Mouse (Mus musculus) lung, adult 2 months (tissue): ENCODE measurements around the gene Ly6g5c. TPM values are rescaled to one million over a fixed set of nuclear protein-coding genes. Genes with fewer than 3 reads are reported as not detected.

Source experiments
- DNase-seq: peaks from one replicate; pipeline ENCODE4 v3.0.0; 2022
- H3K4me1 ChIP-seq: fragments of 200-500 bp; 2 replicates; pipeline ENCODE4 v1.6.1; 2011; ENCODE audit warnings: low read length; ENCODE audit not compliant: control insufficient read depth, insufficient read depth
- H3K4me3 ChIP-seq: fragments of 200-500 bp; replicated peaks from 2 replicates; pipeline ENCODE3; 2011; ENCODE audit warnings: low read depth, mild to moderate bottlenecking, control low read depth, low read length; ENCODE audit errors: extremely low read depth
- CTCF ChIP-seq: fragments of 200-500 bp; IDR thresholded peaks from 2 replicates; pipeline ENCODE4 v1.5.1; 2011; ENCODE audit warnings: mild to moderate bottlenecking, low read length, control low read depth; ENCODE audit not compliant: insufficient read depth
- POLR2A ChIP-seq: fragments of 200-500 bp; IDR thresholded peaks from 2 replicates; pipeline ENCODE4 v1.6.1; 2011; ENCODE audit warnings: low read depth, mild to moderate bottlenecking, control low read depth, low read length, borderline replicate concordance; ENCODE audit errors: extremely low read depth
- WGBS: fragments of 180-500 bp; shearing (Covaris S2); methylation state at CpG from one replicate; pipeline ENCODE4 v1.1.7; 2018; 5-methylcytosine and 5-hydroxymethylcytosine counted together
- polyA plus RNA-seq: library from polyadenylated mRNA; depleted of rRNA; stranded (reverse); fragments of >200 nt; gene quantifications from 2 replicates; pipeline ENCODE4 v1.2.3, GENCODE M21; 2012

Ly6g5c gene
- polyA plus RNA-seq, 1 experiment, result not detected

DNA sequence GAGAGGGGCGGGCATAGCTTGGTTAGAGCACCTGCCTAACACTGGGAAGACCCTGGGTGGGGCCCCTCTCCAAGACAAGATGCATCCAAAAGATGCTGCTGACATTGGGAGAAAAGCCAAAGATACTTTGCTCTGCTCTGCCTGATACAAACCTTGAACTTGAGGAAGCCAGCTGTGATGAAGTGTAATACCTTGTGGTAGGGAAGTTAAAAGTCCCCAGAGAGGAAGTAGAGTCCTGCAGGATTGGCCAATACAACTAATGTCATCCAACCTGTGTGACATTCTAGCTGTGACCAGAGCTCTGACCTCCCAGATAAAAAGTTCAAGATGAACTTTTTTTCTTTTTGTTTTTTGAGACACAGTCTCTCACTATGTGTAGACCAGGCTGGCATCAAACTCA, 17.0 kb downstream of the Ly6g5c start:
- H3K4me1 ChIP-seq, result peaks cover 19% of the 10 kb centered on the region
- TF ChIP-seq POLR2A (no peak), CTCF (no peak)
- no peak overlapping the region for H3K4me3 ChIP-seq
- no peak for DNase-seq
- WGBS, result 93% methylated on average over 1 of the region's 1 CpGs

DNA sequence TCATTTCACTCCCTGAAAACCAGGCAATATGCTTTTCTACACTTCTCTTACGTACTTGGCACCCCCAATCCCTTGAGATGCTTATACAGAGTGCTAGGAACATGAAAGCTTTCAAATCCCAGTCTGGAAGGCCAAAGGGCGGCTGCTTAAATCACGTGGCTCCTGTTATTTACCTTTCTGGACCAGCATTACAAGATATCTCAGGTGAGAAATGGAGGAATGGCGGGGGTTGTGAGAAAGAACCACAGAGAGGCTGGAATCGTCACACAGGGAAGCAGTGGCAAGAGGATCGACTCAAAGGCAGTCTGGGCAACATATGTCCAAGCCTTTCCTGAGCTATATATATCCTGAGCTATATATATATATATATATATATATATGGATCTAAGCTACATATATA, 17.5 kb downstream of the Ly6g5c start:
- DNase-seq, result no peak
- 32% methylated on average over 6 of the region's 6 CpGs for WGBS
- TF ChIP-seq POLR2A (no peak), CTCF (no peak)
- peak overlapping the region; percentile 26 for H3K4me3 ChIP-seq
- H3K4me1 ChIP-seq, result peaks cover 16% of the 10 kb centered on the region

DNA sequence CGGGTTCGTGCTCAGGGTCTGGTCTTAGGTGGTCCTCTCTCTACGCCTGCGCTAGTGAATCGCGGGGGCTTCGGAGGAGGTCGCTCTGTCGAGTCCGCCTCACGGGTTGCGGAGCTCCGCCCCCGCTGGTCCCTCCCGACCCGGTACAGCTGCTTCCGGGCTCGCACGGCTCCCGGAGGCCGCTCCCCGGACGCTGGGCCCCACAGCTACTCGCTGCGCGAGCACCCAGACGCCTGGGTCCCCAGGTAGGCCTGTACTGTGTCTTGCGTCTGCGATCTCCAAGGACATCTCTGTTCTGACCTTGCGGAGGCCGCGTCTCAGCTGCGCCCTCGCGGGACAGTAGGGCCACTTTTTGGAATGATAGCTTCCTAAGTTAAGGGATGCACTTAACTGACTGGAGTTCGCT, 18.1 kb downstream of the Ly6g5c start, which contains the start of gene D17H6S53E:
D17H6S53E (plus strand) TSS at position 168 of the 406 bp plus-strand sequence.
- 1% methylated on average over 36 of the region's 36 CpGs for WGBS
- H3K4me3 ChIP-seq, result peak within 1 kb of the TSS; percentile 69
- peaks cover 16% of the 10 kb centered on the region for H3K4me1 ChIP-seq
- no peak for TF ChIP-seq CTCF
- TF ChIP-seq POLR2A, result peak; percentile 75
- peak; percentile 77 for DNase-seq

DNA sequence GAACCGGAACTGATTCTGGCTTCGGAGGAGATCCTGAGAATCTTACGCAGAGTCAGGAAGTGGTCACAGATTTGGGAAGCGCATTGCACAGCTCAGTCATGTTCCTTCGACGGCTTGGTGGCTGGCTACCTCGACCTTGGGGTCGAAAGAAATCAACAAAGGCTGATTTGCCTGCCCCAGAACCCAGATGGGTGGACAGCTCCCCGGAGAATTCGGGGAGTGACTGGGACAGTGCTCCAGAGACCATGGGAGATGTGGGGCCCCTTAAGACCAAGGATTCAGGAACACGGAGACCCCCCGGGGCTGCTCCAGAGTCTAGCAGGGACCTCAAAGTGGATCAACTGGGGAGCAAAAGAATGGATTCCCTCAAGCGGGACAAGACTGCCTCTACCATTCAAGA, 18.9 kb downstream of the Ly6g5c start:
- Histone ChIP-seq H3K4me3 (peak overlapping the region; percentile 69), H3K4me1 (peaks cover 16% of the 10 kb centered on the region)
- 44% methylated on average over 13 of the region's 13 CpGs for WGBS
- no peak for TF ChIP-seq POLR2A
- TF ChIP-seq CTCF, result no peak
- DNase-seq, result no peak

DNA sequence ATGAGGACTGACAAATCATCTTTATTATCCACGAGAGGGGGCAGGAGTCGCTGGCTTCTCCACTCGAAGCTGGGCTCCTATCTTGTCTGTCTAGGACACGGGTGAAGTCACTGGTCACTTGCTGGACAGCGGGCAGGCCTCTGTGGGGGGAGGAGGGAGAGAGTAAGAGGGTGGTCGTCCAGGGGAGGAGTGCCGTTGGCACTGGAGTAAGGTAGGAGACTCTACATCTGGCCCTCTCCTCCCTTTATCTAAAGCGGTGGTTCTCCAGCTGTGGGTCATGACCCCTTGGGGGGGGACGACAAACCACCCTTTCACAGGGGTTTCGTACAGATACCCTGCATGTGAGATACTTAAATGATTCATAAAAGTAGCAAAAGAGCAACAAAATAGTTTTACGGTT, 20.9 kb downstream of the Ly6g5c start:
- Histone ChIP-seq H3K4me3 (no peak overlapping the region), H3K4me1 (peaks cover 16% of the 10 kb centered on the region)
- DNase-seq, result no peak
- TF ChIP-seq CTCF (no peak), POLR2A (no peak)
- WGBS, result 58% methylated on average over 11 of the region's 11 CpGs

DNA sequence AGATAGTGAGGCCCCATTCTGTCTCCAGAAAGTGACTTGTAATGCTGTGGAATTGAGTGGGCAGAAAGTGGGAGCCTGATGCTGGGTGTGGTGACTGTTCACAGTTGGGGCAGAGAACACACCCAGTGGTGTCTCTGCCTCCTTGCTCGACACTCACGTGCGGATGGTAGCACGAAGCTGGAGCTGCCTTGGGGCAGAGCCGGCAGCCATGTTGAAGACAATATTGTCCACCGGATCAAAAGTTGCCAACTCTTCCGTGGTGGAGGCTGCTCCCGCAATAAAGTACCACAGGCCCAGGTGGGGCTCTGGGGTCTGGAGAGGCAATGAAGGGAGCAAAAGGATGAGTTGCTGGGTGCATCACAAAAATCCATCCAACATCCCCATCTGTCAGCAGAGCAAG, 23.0 kb downstream of the Ly6g5c start:
- 88% methylated on average over 8 of the region's 8 CpGs for WGBS
- Histone ChIP-seq H3K4me3 (no peak overlapping the region), H3K4me1 (peaks cover 11% of the 10 kb centered on the region)
- DNase-seq, result no peak
- TF ChIP-seq CTCF (no peak), POLR2A (no peak)

- TF ChIP-seq POLR2A (no peak), CTCF (no peak)
- Histone ChIP-seq H3K4me3 (no peak within 1 kb of the TSS), H3K4me1 (peaks cover 16% of the 10 kb centered on the region)
- WGBS, result 78% methylated on average over 15 of the region's 15 CpGs
- DNase-seq, result no peak
These were observed 23.6 kb downstream of the Ly6g5c start, which contains the start of gene Apom for GRCm38 (mm10) chr17:35131500-35132173. Gene Apom, minus strand, starts transcription at chr17:35132050.

DNA sequence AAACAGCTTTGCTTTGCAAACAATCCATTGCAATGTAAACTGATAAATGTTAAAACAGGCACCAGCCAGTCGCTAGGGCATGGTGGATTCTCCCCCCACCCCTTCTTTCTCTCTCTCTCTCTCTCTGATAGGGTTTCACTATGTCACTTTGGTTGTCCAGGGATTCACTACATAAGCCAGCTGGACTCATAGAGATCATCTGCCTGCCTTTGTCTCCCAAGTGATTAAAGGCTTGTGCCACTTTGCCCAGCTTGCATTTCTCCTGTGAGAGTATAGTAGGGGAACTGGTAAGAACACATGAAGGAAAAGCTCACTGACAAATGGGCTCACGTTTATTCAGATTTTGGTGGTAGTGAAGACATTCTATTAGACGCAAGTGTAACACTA, 24.1 kb downstream of the Ly6g5c start:
- DNase-seq, result no peak
- WGBS, result 56% methylated on average over 3 of the region's 3 CpGs
- Histone ChIP-seq H3K4me3 (no peak overlapping the region), H3K4me1 (peaks cover 13% of the 10 kb centered on the region)
- TF ChIP-seq CTCF (no peak), POLR2A (no peak)

DNA sequence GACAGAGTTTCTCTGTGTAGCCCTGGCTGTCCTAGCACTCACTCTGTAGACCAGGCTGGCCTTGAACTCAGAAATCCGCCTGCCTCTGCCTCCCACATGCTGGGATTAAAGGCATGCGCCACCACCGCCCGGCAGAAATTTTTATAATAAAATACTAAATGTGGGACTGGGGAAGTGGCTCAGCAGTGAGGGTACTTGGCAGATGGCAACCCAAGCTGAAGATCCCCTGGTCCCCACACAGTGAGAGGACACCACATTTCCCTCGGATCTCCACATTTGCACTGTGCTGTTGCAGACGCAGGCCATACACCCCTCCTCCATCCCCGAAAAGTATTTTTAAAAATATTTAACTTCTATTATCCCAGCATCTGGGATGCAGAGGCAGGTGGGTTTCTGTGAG, 25.4 kb downstream of the Ly6g5c start:
- TF ChIP-seq CTCF (no peak), POLR2A (no peak)
- DNase-seq, result no peak
- H3K4me1 ChIP-seq, result peaks cover 7% of the 10 kb centered on the region
- 89% methylated on average over 7 of the region's 7 CpGs for WGBS
- no peak overlapping the region for H3K4me3 ChIP-seq

DNA sequence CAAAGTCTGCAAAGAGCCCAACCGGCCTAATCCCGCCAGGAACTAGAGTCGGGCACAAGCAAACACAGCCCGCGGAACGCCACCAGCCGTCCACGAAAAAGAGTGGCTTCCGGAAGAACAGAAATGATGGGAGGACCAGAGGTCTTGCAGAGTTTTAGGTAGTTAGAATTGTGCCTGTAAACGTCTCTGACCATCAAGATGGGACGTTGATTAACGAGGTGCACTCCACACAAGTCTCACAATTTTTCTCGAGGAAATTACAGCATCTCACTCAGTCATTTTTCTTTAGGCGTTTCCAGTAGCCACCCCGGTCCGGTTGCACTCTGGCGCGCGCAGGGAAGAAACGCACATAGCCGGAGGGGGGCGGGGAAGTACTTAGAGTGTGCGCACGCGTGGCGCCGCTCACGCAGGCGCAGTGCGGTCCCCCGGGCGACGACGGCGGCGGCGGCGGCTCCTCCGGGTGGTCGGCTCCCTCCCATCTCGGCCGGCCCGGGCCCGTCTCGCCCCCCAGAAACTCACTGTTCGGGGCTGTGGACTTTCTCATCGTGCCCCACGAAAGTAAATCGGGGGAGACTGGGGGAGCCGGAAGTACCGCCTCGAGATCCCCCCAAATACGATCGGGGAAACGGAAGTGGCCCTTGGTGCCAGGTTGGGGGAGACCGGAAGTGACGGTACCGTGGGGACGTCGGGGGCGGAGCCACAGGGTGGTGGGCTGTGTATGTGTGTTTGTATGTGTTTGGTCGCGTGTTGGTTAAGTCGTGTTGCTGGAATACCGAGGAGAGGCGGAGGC, 26.9 kb downstream of the Ly6g5c start, which contains the start of gene Bag6:
Bag6 (plus strand) TSS at position 378 of the 790 bp plus-strand sequence.
- WGBS, result under 1% methylated on average over 66 of the region's 66 CpGs
- Histone ChIP-seq H3K4me1 (peaks cover 7% of the 10 kb centered on the region), H3K4me3 (peak within 1 kb of the TSS; percentile 99)
- peak; percentile 97 for DNase-seq
- TF ChIP-seq POLR2A (peak; percentile 68; the same call in 1 of the 2 replicates), CTCF (no peak)
